Mouse (Mus musculus): Measurements from ENCODE around the gene Tff3. TPM values are rescaled to one million over a fixed set of nuclear protein-coding genes. Genes with fewer than 3 reads are reported as not detected.
A peak's percentile ranks its signal among the peaks of the same experiment; 100 is the strongest.

Tff3 gene
- total RNA-seq, 2 experiments from 2014 or later = not detected

DNA sequence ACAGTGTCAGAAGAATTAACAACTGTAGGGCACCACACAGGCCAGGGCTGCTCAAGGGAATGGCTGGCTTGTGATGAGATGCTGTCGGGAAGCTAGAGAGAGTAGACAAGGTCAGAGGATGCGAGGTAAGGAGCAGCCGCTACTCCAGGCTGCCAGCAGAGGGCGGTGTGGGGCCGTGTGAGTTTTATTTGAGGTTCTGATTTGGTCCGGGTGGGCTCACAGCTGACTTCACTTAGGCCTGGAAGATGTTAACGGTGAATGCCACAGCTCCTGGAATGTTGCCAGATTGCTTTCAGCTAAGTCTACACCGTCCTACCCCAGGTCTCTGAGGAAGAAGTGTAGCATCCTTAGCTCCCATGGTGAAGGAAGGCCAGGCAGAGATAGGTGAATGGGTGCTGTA is 7.5 kb downstream of the Tff3 start:
- peak; percentile 58 for DNase-seq

DNA sequence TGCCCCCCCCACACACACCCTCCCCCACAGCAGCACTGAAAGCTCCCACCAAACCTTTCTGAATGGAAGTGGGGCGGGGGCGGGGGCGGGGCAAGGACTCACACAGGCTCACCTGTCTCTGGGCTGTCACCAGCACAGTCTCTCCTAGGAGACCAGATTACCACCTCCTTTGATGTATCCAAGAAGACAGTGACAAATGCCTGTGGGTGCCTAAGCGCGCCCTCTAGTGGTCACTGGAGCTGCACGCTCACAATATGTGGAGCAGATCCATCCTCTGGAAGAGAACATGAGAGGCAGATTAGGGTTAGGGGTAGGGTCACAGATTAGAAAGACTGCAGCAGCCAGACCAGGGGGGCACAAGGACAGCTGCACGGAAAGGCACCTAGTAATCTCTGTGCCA is 10.0 kb downstream of the Tff3 start:
- DNase-seq = peak; percentile 85

DNA sequence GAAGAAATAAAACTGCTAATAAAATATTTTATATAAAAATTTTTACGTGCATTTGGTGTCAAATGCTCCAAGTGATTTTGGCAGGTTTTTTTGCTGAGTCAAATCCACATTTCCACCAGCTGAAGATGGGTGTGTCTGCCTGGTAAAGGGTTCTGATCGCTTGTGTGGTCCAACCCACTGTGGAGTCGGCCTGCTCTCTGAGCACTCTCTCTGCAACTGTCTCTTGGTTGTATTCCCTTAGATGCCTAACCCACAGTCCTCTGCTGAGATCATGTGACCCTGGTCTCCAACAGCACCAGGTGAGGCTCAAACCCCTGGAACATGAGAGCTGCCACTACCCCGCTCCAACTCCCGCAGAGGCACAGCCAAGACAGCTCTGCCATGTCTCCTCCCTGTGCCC is 11.5 kb downstream of the Tff3 start:
- DNase-seq = no peak

DNA sequence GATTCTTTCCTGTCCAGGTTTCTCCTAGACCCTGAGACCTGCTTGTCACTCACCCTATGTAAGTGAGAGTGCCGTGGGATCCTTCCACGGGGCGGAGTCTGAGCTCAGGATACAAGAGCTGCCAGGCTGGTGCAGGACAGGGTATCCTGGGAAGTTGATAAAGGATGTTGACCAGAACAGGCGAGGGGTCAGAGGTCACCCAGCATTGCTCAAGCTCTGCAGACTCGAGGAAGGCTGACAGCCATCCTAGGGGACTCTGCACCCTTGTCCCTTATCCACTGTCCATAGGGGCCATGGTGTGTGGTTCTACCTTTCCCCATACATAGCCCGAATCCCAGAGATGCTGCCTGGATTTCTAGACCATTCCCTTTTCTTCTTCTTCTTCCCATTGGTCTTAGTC is 13.4 kb downstream of the Tff3 start:
- DNase-seq = no peak

DNA sequence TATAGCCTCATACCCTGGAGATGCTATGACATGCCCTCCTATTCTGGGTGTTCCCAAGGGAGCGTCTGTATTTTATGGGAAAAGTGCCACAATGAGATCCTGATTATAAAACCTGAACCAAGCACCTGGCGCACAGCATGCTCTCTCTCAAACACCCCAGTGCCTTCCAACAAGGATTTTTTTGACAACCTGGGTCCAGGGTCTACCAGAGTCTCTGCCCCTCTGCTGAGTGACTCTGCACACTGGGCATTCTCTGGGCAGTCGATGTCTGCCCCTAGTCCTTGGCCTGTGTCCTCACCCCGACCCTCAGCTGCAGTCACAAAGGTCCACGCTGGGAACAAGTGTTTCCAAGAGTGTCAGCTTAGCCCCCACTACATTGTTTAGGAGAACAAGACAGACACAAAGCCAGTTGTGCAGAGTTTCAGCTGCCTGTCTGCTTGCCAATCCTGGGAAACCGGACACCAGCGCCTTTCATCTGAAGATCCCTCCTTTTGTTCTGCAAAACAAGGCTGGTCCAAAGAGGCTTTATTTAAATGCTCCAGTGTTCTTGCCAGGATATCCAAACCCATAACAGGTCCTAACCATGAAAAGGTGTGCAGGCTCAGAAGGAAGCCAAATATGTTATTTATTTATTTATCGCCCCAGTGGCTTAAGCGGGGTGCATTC is 16.1 kb downstream of the Tff3 start:
- no peak for DNase-seq

DNA sequence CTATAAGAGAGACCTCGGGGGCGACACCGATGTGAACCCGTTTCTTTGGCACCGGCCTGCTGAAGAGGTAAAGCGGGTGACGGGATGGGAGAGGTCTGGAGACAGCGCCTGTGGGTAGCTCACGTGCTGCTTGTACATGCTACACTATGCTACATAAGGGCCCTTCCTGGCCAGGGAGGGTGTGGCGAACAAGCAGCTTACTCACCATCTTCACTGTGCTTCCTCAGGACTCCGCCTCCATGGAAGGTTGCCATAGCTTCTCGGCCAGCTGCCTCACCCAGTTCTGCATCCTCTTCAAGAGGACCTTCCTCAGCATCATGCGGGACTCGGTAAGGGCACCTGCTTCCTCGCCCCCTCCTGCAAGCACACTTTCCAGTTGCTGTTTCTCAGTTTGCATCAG is 21.1 kb downstream of the Tff3 start:
- no peak for DNase-seq

DNA sequence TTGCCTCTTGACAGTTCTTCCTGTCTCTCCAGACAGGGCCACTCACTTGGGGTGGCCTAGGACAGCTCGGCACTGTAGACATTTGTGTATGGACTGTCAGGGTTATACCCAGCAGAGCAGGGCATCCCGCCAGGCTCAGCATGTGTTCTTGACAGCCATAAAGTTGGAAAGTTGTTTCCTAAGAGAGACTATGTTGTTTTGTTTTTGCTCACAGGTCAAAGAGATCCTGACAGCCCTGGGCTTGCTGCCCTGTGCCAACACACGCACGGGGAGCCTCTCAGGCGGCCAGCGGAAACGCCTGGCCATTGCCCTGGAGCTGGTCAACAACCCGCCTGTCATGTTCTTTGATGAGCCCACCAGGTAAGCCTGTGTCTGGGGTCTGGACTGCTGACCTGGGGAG is 25.6 kb downstream of the Tff3 start:
- no peak for DNase-seq

DNA sequence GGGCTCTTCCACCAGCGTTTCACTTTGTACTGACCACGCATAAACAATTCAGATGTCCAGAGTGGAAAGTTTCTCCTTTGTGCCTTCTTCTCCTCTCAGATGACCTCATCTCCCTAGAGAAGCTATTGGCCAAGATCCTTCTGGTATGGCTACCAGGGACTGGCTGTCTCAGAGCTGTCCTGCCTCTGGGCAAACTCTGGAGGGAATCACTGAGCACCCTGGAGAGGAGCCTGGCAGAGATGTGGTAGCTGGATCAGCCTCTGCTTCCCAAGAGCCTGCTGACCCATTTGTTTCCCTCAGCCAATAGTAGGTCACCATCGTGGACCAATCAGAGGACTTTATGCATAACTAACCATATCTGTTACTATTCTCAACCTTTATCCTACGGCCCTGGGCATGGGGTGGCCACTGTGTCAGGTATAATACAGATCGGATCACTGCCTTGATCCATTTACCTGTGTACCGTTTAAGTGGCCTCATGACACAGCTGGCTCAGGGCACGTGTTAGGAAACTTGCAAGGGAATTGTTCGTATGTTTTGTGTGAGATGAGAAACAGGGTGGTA is 26.4 kb downstream of the Tff3 start:
- no peak for DNase-seq

DNA sequence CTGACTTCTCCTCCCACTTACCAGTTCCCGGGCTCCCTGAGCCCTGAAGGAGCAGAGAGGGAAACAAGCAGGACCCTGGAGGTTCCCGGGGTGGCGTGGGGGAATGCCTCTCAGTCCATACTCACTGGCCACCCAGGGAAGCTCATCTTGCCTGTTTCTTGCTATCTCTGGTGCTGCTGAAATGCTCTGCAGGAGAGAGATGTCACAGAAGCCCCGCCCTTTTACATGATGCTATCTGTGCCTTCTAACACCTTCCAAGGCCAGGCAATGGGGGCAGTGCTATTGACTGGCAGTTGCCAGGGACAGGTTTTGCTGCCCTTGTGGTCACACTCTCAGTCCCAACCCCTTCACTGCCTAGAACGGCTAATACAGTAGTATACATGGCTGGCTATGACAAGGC is 30.7 kb downstream of the Tff3 start:
- DNase-seq = no peak

DNA sequence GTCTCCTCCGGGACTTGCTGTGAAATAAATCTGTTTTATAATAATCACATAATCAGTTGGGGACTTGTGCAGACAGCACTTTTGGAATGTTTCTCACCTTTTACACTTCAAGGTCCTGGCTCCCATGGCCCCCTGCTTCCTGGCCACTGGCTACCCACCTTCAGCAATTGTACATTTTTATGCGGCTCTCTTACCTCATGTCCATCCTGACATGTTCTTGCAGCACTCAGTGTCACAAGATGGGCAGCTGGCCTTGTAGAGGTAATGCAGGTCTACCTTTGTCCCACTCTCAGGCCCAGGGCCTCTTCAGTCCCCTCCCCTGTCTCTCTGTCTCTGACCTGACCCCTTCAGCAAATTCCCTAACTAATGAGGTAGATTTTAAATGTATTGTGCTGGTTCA is 32.6 kb downstream of the Tff3 start:
- no peak for DNase-seq

DNA sequence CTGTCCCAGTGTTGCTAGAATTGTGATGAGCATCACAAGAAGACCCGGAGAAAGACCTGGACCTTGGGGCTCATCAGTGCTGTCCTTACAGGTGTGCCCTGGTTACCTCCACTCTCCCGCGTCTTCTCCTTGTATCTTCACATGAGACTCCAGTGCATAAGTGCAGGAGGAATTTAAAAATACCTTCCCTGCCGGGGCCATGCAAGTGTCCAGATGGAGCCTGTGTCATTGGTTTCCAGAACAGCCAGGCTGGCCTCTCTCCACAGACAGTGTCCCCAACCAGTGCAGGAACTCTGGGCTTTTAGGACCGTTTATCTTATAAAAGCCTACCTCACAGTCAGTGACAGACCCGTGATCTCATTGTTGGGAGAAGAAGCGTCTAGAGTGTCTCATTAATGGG is 33.9 kb downstream of the Tff3 start:
- DNase-seq = no peak

DNA sequence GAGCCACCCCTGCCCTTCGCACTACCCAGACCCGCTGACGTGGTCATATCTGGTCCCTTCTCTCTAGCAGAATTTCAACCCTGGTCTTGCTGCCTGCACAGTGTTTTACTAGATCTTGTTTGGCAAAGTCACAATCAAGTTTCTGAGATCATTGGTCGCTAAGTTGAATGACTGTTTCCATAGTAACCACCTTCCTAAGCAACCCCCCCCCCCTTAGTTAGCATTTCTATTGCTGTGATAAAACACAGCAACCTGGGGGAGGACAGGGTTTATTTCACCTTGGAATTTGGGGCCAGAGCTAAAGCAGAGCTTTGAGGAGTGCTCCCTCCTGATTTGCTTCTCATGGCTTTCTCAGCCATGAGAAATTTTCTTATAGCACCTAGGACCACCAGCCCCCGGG is 34.7 kb downstream of the Tff3 start:
- DNase-seq = no peak

DNA sequence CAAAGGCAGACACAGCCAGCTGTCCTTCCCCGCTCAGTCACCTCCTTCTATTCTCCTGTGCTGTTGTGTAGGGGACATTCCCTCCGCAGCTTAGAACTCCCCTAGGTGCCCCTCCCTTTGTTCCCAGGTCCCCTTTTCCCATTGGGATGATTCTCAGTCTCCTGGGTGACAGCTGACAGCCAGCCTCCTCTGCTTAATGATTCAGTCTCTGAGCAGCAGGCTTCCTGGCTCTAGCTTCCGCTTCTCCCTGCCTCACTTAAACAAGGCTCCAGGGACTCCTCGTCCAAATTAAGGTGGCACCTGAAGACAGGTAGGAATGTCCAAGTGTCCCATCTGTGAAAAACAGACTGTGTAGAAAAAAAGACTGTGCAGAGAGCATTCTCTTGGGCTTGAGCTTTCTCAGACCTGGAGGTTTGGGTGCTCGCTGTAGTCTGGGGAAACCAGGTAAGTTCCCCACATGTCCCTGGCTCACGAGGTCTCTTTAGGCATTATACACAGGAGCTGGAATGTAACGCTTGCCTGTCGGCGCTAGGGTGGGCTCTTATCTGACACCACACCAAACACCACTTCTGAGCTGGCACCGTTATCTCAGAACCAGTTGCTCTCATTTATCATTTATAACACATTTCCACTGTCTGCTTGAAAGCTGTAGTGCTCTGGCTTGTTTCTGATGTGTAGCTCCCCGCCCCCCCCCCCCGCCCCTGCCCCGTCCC is 38.3 kb downstream of the Tff3 start:
- no peak for DNase-seq

DNA sequence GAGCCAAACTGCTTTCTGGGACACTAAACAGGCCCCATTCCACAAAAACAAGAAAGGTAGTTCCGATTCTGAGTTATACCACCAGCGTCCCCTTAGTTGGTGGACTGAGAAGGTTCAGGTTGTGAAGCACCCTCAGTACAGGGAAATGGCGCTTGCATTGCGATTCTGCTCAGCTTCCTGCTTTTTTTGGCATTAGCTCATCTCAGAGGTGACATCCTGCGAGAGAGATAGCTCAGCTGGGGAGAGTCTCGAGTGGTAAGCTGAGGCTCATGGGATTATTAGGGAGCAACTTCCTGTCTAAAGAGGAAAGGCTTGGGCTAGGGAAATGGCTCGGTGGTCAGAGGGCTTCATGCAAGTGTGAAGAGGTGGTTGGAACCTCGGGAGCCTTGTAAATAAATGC is 39.6 kb downstream of the Tff3 start:
- no peak for DNase-seq

DNA sequence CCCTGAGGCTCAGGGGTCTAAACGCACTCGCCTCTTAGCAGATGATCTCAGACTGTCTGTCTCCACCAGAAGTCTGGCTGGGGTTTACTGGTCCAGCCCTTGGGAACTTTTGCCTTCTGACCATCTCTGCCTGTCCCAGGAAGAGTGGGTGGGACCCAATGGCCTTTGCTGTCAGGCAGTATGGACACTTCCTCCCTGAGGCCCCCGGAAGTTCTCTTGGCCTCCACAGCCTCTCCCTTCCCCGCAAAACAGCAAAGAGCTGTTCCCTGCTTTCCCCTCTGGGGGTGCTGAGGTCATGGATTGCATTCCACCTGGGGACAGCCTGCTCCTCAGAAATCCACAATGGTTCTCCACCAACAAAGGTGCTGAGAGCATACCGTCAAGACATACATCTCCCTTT is 40.7 kb downstream of the Tff3 start:
- DNase-seq = no peak

DNA sequence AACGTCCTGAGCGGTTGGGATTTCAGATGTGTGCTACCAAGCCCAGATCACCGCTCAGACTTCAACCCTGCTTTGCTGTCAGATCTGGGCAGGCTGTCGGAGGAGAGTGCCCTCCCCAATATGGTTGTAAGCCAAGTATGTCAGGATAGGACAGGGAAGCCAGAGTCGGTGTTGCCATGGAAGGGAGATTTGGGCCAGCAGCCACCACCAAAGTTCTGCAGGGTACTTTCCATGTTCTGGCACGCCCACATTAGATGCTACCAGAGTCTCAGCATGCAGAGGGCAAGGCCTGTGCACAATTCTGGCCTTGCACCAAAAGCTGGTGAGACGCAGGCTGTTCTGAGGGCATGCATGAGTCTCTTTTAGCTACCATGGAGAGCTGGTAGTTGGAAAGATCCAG is 43.2 kb downstream of the Tff3 start:
- no peak for DNase-seq

DNA sequence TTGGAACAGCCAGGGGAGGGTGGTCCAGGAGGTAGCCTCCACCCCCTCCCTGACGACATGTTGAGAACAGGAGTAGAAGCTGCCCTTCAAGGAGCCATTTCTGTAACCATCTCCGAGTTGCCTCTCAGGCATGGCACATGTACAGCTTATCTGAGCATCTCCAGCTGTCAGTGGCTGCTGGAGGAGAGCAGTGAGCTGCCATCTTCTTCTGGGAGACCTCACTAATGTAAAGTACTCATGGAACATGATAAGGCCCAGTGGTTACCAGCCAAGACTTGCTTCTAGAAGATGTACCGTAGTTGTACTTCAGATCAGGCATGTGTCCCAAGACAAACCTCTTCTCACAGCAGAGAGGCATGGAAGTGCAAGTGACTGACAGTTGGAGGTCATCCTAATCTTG is 43.9 kb downstream of the Tff3 start:
- DNase-seq = no peak

DNA sequence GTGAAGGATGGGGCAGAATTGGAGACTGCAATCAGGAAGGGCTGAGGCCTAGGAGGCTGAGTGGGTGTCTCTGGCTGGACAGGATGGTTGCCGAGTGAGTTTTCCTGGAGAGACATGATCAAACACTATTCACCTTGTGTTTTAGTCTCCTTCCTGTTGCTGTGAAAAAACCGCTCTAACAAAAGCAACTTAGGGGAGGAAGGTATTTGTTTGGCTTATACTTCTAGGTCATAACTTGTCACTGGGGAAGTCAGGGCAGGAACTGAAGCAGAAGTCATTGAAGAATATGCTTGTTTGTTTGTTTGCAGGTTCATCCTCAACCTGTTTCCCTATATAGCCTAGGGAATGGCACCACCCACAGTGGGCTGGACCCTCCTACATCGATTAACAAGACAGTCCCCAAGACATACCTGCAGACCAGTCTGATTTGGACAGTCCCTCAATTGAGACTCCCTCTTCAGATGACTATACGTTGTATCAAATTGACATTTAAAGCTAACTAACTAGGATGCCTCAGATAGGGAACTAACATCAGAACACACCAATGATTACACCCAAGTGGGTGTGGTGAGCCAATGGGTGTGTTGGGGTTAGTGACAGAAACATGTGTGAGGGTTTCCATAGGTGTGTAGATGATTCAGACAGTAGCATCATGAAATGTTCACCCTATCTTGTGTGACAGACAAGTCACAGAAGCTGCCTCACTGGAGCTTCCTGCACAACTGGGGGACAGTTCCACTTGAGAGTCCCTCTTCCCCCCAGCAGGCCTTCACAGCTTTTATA is 47.0 kb downstream of the Tff3 start:
- DNase-seq = no peak

DNA sequence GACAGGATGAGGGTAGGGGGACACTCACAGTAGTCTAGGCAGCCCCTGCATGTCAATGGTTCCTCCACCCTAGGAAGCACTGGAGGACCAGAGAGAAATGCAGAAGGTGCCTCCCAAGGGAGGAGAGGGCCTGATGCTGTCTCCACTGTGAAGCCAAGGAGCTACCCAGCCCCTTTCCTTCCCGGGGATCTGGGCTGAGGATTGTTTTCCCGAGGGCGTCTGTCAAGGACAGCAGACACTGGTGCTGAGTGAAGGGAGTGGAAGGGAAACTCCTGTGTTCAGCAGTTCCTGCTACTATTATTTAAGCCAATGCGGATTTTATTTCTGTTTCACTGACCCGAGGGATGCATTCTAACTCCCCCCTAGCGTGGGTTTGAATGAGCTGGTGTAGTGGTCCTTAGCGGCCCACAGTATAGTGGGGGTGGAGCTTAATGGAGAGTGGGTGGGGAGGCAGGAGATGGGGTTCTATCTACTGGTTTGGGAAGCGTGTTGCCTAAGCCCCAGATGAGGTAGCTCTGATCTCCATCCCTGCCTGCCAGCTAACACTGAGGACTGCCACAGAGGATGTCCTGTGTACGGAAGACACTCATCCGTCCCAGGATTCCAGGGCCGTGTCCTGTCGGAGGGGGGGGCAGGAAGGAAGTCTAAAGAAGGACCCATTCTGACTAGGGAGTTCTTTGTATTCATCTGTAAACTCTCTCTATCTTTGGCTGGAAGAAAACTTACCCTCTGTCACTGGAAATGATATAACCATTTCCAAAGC is 50.2 kb downstream of the Tff3 start:
- no peak for DNase-seq

DNA sequence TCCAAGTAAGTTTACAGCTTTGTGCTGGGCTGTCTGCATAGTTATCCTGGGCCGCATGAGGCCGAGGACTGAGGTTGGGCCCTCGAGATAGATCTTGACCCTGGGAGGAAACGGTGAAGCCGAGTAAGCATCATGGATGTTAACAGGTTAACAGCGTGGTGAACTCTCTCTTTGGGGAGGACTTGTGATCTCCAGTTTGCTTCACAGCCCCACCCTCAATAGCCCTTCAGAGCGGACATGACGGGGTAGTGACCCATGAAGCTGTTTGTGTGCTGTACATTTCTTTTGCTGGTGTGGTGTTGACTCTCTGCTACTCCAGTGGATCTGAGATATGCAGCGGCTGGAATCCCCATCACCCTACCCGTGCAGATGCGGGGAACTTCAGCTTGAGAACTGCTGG is 50.9 kb downstream of the Tff3 start:
- no peak for DNase-seq

DNA sequence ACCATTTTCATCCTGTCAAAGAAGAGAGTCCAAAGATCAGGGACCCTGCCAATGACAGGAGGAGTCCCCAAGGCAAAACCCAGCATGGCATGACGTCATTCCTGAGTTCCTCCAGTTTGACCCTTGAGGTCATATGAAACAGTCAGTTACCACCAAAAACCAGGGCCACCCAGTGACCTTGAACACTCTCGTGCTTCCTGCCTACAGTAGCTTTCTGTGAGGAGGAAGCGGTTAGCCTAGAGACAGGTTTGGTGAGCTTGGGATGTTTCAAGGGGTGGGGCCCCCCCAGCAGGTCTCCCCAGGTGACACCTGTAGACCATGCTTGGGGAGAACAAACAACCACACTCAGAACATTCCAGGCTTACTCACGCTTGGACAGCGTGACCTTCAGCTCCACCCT is 51.9 kb downstream of the Tff3 start:
- no peak for DNase-seq

DNA sequence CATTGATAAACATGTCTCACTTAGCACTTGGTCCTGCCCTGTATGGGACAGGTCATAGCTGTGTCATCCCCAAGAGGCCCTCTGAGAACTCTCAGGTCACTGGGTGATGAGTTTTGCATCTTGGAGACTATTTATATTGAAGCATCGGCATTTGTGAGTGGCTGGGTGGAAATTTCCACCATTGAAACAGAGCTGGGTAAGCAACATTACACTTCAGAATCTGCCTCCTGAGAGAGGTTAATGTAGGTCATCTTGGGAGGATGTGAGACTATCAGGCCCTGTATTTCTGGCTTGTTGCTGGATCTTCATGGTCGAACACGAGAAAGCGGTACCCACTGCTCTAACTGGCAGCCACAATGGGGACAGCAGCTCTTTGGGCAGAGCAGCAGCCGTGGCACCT is 54.0 kb downstream of the Tff3 start:
- no peak for DNase-seq
